Mouse (Mus musculus): Measurements from ENCODE around the gene B3gnt2.

DNA sequence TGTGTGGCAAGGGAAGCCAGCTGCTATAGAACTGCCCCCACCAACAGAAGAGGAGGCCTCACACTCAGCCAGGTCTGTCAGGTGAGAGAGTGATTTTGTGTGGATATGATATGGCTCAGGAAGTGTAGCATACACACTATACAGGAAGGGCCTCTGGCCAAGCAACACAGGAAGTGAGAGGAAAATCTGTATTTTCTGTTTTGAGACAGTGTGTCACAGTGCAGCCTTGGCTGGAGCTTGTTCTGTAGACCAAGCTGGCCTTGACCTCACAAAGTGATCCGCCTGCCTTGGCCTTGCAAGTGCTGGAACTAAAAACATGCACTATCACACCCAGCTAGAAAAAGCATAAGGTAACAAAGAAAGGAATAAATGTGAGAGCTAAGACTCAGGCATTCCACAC lies 105.6 kb downstream of the B3gnt2 start:
- no peak for TF ChIP-seq CTCF (IDR thresholded peaks at IDR 0.05; ENCODE audit: borderline replicate concordance, insufficient read depth, low read depth, low read length)
- no peak for TF ChIP-seq POLR2A (IDR thresholded peaks at IDR 0.05; ENCODE audit: borderline replicate concordance, insufficient read depth, low read length)
